9 mouse cellular contexts compared by ENCODE assay signal in the genomic region with DNA sequence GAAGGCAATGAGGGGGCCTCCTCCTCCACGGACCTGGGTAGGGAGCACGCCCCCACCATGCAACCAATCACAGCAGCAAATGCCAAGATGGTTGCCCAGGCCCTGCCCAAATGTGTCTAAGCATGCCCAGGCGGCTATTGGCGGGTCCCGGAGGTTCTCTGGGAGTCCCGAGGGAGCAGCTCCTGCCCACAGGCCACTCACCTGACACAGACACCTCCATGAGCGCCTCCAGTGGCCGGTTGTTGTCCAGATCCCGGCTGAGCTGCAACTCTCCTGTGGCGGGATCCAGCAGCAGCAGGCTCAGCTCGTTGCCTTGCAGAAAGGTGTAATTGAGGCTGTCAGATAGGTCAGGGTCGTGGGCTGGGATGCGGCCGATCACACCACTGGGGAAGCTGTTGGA. TPM values are rescaled to one million over a fixed set of nuclear protein-coding genes. Genes with fewer than 3 reads are reported as not detected.
DNase-seq lines count a peak whose midpoint lies in the region; ATAC-seq lines count a peak whose summit lies in the region.
"Had no signal": no experiment of that assay in that cellular context is flagged by ENCODE, and none has a peak within 500 bp of the region (broad histone marks: within the 10 kb centered on the region; RNA-seq: fewer than 3 reads in every experiment).

No protein-coding gene starts in this region.

- 0 out of 2 replicates have a peak overlapping the region, but pooled peaks have one; percentile 52 for H3K9ac ChIP-seq in heart, embryonic 13.5 days
- H3K9ac ChIP-seq in midbrain, embryonic 12.5 days (replicated peaks) = no peak overlapping the region
- no peak overlapping the region for H3K9ac ChIP-seq in midbrain, embryonic 11.5 days (ENCODE audit: low read length)
- no peak overlapping the region for H3K9ac ChIP-seq in hindbrain, embryonic 16.5 days (ENCODE audit: low read depth, low read length)
- H3K9ac ChIP-seq in stomach, embryonic 14.5 days (replicated peaks; ENCODE audit: low read depth, low read length) = no peak overlapping the region

- 61% methylated on average over 14 of the region's 14 CpGs for WGBS in heart, embryonic 13.5 days
- WGBS in midbrain, embryonic 12.5 days = 82% methylated on average over 14 of the region's 14 CpGs
- WGBS in midbrain, embryonic 11.5 days = 76% methylated on average over 14 of the region's 14 CpGs
- WGBS in hindbrain, embryonic 16.5 days = 68% methylated on average over 14 of the region's 14 CpGs
- WGBS in stomach, embryonic 14.5 days = 70% methylated on average over 14 of the region's 14 CpGs

- 0 out of 2 replicates have a peak, but pooled peaks cover 3% of the 10 kb centered on the region for H3K9me3 ChIP-seq in heart, embryonic 13.5 days
- H3K9me3 ChIP-seq in midbrain, embryonic 12.5 days = peaks cover 24% of the 10 kb centered on the region; the same call in 1 of the 2 replicates
- peaks cover 24% of the 10 kb centered on the region for H3K9me3 ChIP-seq in midbrain, embryonic 11.5 days (ENCODE audit: control insufficient read depth, low read length)
- peaks cover 4% of the 10 kb centered on the region for H3K9me3 ChIP-seq in hindbrain, embryonic 16.5 days (ENCODE audit: control insufficient read depth, low read length)
- H3K9me3 ChIP-seq in stomach, embryonic 14.5 days (ENCODE audit: control insufficient read depth, low read depth, low read length) = peaks cover 11% of the 10 kb centered on the region; the same call in 1 of the 2 replicates

- peaks cover 48% of the 10 kb centered on the region for H3K4me1 ChIP-seq in heart, embryonic 13.5 days
- peaks cover 46% of the 10 kb centered on the region for H3K4me1 ChIP-seq in midbrain, embryonic 12.5 days
- H3K4me1 ChIP-seq in midbrain, embryonic 11.5 days (ENCODE audit: control insufficient read depth, insufficient read depth, low read length) = peaks cover 19% of the 10 kb centered on the region
- H3K4me1 ChIP-seq in hindbrain, embryonic 16.5 days (ENCODE audit: control insufficient read depth, insufficient read depth, low read depth, low read length) = peaks cover 22% of the 10 kb centered on the region
- peaks cover 19% of the 10 kb centered on the region; the same call in 1 of the 2 replicates for H3K4me1 ChIP-seq in stomach, embryonic 14.5 days (ENCODE audit: control insufficient read depth, insufficient read depth, low read length)

- peaks cover 37% of the 10 kb centered on the region for H3K27me3 ChIP-seq in heart, embryonic 13.5 days (replicated peaks)
- peaks cover 37% of the 10 kb centered on the region for H3K27me3 ChIP-seq in midbrain, embryonic 12.5 days
- peaks cover 12% of the 10 kb centered on the region for H3K27me3 ChIP-seq in midbrain, embryonic 11.5 days (ENCODE audit: control insufficient read depth, insufficient read depth, low read length)
- peaks cover 30% of the 10 kb centered on the region for H3K27me3 ChIP-seq in hindbrain, embryonic 16.5 days (replicated peaks; ENCODE audit: control insufficient read depth, insufficient read depth, low read length)
- H3K27me3 ChIP-seq in stomach, embryonic 14.5 days (ENCODE audit: control insufficient read depth, insufficient read depth, low read length) = peaks cover 11% of the 10 kb centered on the region; the same call in 1 of the 2 replicates

- H3K4me3 ChIP-seq in heart, embryonic 13.5 days = no peak overlapping the region
- no peak overlapping the region for H3K4me3 ChIP-seq in midbrain, embryonic 12.5 days
- H3K4me3 ChIP-seq in midbrain, embryonic 11.5 days (ENCODE audit: low read depth, low read length) = no peak overlapping the region
- H3K4me3 ChIP-seq in hindbrain, embryonic 16.5 days (ENCODE audit: low read length) = no peak overlapping the region; the same call in 1 of the 2 replicates
- H3K4me3 ChIP-seq in stomach, embryonic 14.5 days (ENCODE audit: low read depth, low read length) = peak overlapping the region; percentile 12; the same call in 1 of the 2 replicates

- DNase-seq in heart, postnatal 14 days = no peak
- no peak for DNase-seq in midbrain, embryonic 11.5 days (ENCODE audit: low spot score, missing footprints)
- DNase-seq: left cerebral cortex, postnatal 4 days had no signal

- ATAC-seq in heart, embryonic 13.5 days (ENCODE audit: extremely low read depth, insufficient number of reproducible peaks, low FRiP score, low TSS enrichment) = no peak
- no peak for ATAC-seq in midbrain, embryonic 12.5 days (ENCODE audit: low FRiP score, low read depth)
- ATAC-seq in midbrain, embryonic 11.5 days (ENCODE audit: low FRiP score) = no peak
- ATAC-seq in hindbrain, embryonic 16.5 days = no peak
- ATAC-seq in stomach, embryonic 14.5 days (ENCODE audit: insufficient number of reproducible peaks, insufficient read depth, low FRiP score, low read depth) = no peak
- ATAC-seq in megakaryocyte progenitor cell, adult 5-6 weeks (replicated peaks; ENCODE audit: poor library complexity) = no peak
- no peak for ATAC-seq in megakaryocyte, adult 5-6 weeks (ENCODE audit: poor library complexity, severe bottlenecking)

- peaks cover 22% of the 10 kb centered on the region for H3K36me3 ChIP-seq in heart, embryonic 13.5 days
- peaks cover 31% of the 10 kb centered on the region for H3K36me3 ChIP-seq in midbrain, embryonic 12.5 days
- peaks cover 23% of the 10 kb centered on the region for H3K36me3 ChIP-seq in midbrain, embryonic 11.5 days (ENCODE audit: control insufficient read depth, insufficient read depth, low read length)
- H3K36me3 ChIP-seq in hindbrain, embryonic 16.5 days (ENCODE audit: control insufficient read depth, insufficient read depth, low read length) = no peaks in the 10 kb centered on the region; the same call in none of the 2 replicates
- no peaks in the 10 kb centered on the region; the same call in 1 of the 2 replicates for H3K36me3 ChIP-seq in stomach, embryonic 14.5 days (ENCODE audit: control insufficient read depth, insufficient read depth, low read length)

- intact Hi-C loops in heart, postnatal 14 days (cut with DNase I) = no loop called here

- H3K4me2 ChIP-seq in heart, embryonic 13.5 days = peak overlapping the region; percentile 33; the same call in 1 of the 2 replicates
- H3K4me2 ChIP-seq in midbrain, embryonic 12.5 days (replicated peaks) = peak overlapping the region; percentile 14; the same call in 1 of the 2 replicates
- no peak overlapping the region for H3K4me2 ChIP-seq in midbrain, embryonic 11.5 days
- H3K4me2 ChIP-seq in hindbrain, embryonic 16.5 days (ENCODE audit: low read length) = peak overlapping the region; percentile 27
- peak overlapping the region; percentile 27 for H3K4me2 ChIP-seq in stomach, embryonic 14.5 days (replicated peaks; ENCODE audit: low read depth, low read length)

- no peak overlapping the region for H3K27ac ChIP-seq in heart, embryonic 13.5 days (replicated peaks)
- no peak overlapping the region for H3K27ac ChIP-seq in midbrain, embryonic 12.5 days (replicated peaks)
- H3K27ac ChIP-seq in midbrain, embryonic 11.5 days (ENCODE audit: low read depth, low read length) = no peak overlapping the region
- no peak overlapping the region for H3K27ac ChIP-seq in hindbrain, embryonic 16.5 days (ENCODE audit: low read depth, low read length)
- no peak overlapping the region for H3K27ac ChIP-seq in stomach, embryonic 14.5 days (ENCODE audit: low read length)

RNA-seq across cellular contexts. Expression of a gene that starts 3.6 kb away (rescaled TPM):
- 1.3 and 1.4 TPM in 2 replicates for polyA plus RNA-seq in heart, embryonic 13.5 days (2015; fragmentation: Nextera tagmentation; extraction: Ambion mirVana)
- total RNA-seq in heart, postnatal 14 days (2021) = 10 to 100 TPM in 1 of 2 experiments, 1 to 10 TPM in 1; 10.0 to 11.5 TPM
- polyA plus RNA-seq in midbrain, embryonic 12.5 days (2016; fragmentation: Nextera tagmentation; extraction: Ambion mirVana) = 3.4 and 4.1 TPM in 2 replicates
- polyA plus RNA-seq in midbrain, embryonic 11.5 days (2014; fragmentation: Nextera tagmentation; extraction: Ambion mirVana) = 4.1 and 4.9 TPM in 2 replicates
- polyA plus RNA-seq in hindbrain, embryonic 16.5 days (2015; fragmentation: Nextera tagmentation; extraction: Ambion mirVana) = 0.76 and 1.2 TPM in 2 replicates
- 6.8 and 7.8 TPM in 2 replicates for polyA plus RNA-seq in stomach, embryonic 14.5 days (2014; fragmentation: Nextera tagmentation; extraction: Ambion mirVana)
- total RNA-seq in megakaryocyte progenitor cell, adult 5-6 weeks (2015) = 8.4 and 10.7 TPM in 2 replicates
- total RNA-seq in megakaryocyte progenitor cell, adult 5-6 weeks (2017) = 4.4 and 6.6 TPM in 2 replicates
- 1.0 and 1.2 TPM in 2 replicates for total RNA-seq in megakaryocyte, adult 5-6 weeks (2015)
- 1.2 and 4.4 TPM in 2 replicates for total RNA-seq in megakaryocyte, adult 5-6 weeks (2017)

RNA-seq across cellular contexts. Expression of a gene that starts 27.5 kb away (rescaled TPM):
- 11.9 and 12.2 TPM in 2 replicates for polyA plus RNA-seq in heart, embryonic 13.5 days (2015; fragmentation: Nextera tagmentation; extraction: Ambion mirVana)
- 10 to 100 TPM; 32.4 to 35.0 TPM for total RNA-seq in heart, postnatal 14 days (2021)
- polyA plus RNA-seq in midbrain, embryonic 12.5 days (2016; fragmentation: Nextera tagmentation; extraction: Ambion mirVana) = 29.1 and 31.3 TPM in 2 replicates
- 7.8 and 8.9 TPM in 2 replicates for polyA plus RNA-seq in midbrain, embryonic 11.5 days (2014; fragmentation: Nextera tagmentation; extraction: Ambion mirVana)
- polyA plus RNA-seq in hindbrain, embryonic 16.5 days (2015; fragmentation: Nextera tagmentation; extraction: Ambion mirVana) = 18.4 and 30.4 TPM in 2 replicates
- polyA plus RNA-seq in stomach, embryonic 14.5 days (2014; fragmentation: Nextera tagmentation; extraction: Ambion mirVana) = 7.2 and 7.6 TPM in 2 replicates
- 7.1 and 7.4 TPM in 2 replicates for total RNA-seq in megakaryocyte progenitor cell, adult 5-6 weeks (2015)
- 19.7 and 20.5 TPM in 2 replicates for total RNA-seq in megakaryocyte progenitor cell, adult 5-6 weeks (2017)
- total RNA-seq in megakaryocyte, adult 5-6 weeks (2015) = 11.5 and 13.1 TPM in 2 replicates
- 36.8 and 46.0 TPM in 2 replicates for total RNA-seq in megakaryocyte, adult 5-6 weeks (2017)
